Mouse (Mus musculus): ENCODE data around the gene Sult1a1.

GRCm38 (mm10) chr7:126695631-126696207 lies 19.5 kb upstream of the Sult1a1 start, which contains the start of gene Slx1b:
- TF ChIP-seq CTCF (conservative IDR thresholded peaks at IDR 0.05; ENCODE audit: low read length): peak; percentile 98
- TF ChIP-seq POU5F1 (IDR thresholded peaks at IDR 0.05; ENCODE audit: borderline replicate concordance, low read length): no peak
- TF ChIP-seq NANOG (IDR thresholded peaks at IDR 0.05; ENCODE audit: borderline replicate concordance, low read length): no peak

Data from E14TG2a.4 (cell line).